Mouse (Mus musculus) left cerebral cortex, postnatal 14 days (tissue): Measurements from ENCODE around the gene Heg1. TPM values are rescaled to one million over a fixed set of nuclear protein-coding genes. Genes with fewer than 3 reads are reported as not detected.
A peak's percentile ranks its signal among the peaks of the same experiment; 100 is the strongest.

Source experiments
- DNase-seq, 2 experiments: peaks; one replicate each; pipeline ENCODE4 v3.0.0; 2021 to 2022; ENCODE audit warnings: low spot score in 2 of 2, mixed read lengths in 1 of 2
- intact Hi-C: fragments of 180-260 bp; cut with DNase I; formaldehyde crosslinking; loops from one replicate; pipeline ENCODE4 v1.15.1; 2025
- total RNA-seq, 2 experiments: library from RNA; stranded (reverse); gene quantifications; 2 replicates each; pipeline ENCODE4 v1.2.3; 2021

Gene Heg1
- total RNA-seq, 2 experiments from 2014 or later: 37.6 to 37.7 TPM

GRCm38 (mm10) chr16:33760996-33761395 lies 76.8 kb downstream of the Heg1 start:
- intact Hi-C loops: no loop called here
- DNase-seq: no peak

GRCm38 (mm10) chr16:33764501-33765193 lies 80.5 kb downstream of the Heg1 start:
- DNase-seq: peak in 1 of 2 experiments; percentile 49
- intact Hi-C loops: no loop called here

GRCm38 (mm10) chr16:33765477-33765876 lies 81.3 kb downstream of the Heg1 start:
- intact Hi-C loops: no loop called here
- no peak for DNase-seq

- intact Hi-C loops: no loop called here
- no peak for DNase-seq
These were observed 82.1 kb downstream of the Heg1 start for GRCm38 (mm10) chr16:33766309-33766708.

- intact Hi-C loops: no loop called here
- DNase-seq: no peak
These were observed 82.6 kb downstream of the Heg1 start for GRCm38 (mm10) chr16:33766757-33767156.

- peak in 1 of 2 experiments; percentile 23 for DNase-seq
- intact Hi-C loops: no loop called here
These were observed 84.5 kb downstream of the Heg1 start for GRCm38 (mm10) chr16:33768491-33769278.

- intact Hi-C loops: no loop called here
- DNase-seq: no peak
These were observed 85.7 kb downstream of the Heg1 start for GRCm38 (mm10) chr16:33769848-33770247.

- no peak for DNase-seq
- intact Hi-C loops: no loop called here
These were observed 86.7 kb downstream of the Heg1 start for GRCm38 (mm10) chr16:33770778-33771454.

GRCm38 (mm10) chr16:33772809-33773208 lies 88.6 kb downstream of the Heg1 start:
- intact Hi-C loops: no loop called here
- no peak for DNase-seq

- intact Hi-C loops: no loop called here
- no peak for DNase-seq
These were observed 90.8 kb downstream of the Heg1 start for GRCm38 (mm10) chr16:33774972-33775371.

- DNase-seq: no peak
- intact Hi-C loops: no loop called here
These were observed 91.7 kb downstream of the Heg1 start for GRCm38 (mm10) chr16:33775733-33776335.

- DNase-seq: no peak
- intact Hi-C loops: no loop called here
These were observed 92.8 kb downstream of the Heg1 start for GRCm38 (mm10) chr16:33776766-33777529.

- intact Hi-C loops: no loop called here
These were observed 93.4 kb downstream of the Heg1 start for GRCm38 (mm10) chr16:33777607-33778006.

GRCm38 (mm10) chr16:33781789-33782728 lies 97.9 kb downstream of the Heg1 start:
- DNase-seq: no peak
- intact Hi-C loops: no loop called here

More at GRCm38 (mm10) chr16:33777607-33778006, 93.4 kb downstream of the Heg1 start:
- no peak for DNase-seq

- intact Hi-C loops: no loop called here
- no peak for DNase-seq
These were observed 98.5 kb downstream of the Heg1 start for GRCm38 (mm10) chr16:33782729-33783091.

GRCm38 (mm10) chr16:33784547-33784946 lies 100.4 kb downstream of the Heg1 start:
- intact Hi-C loops: no loop called here
- DNase-seq: no peak

- intact Hi-C loops: no loop called here
- no peak for DNase-seq
These were observed 101.0 kb downstream of the Heg1 start for GRCm38 (mm10) chr16:33785092-33785704.
